Mouse (Mus musculus) mouse embryonic stem cell (cell line): Measurements from ENCODE around the gene Eps8.

Experiments
- in situ Hi-C, 2 experiments: fragments of 300-500 bp; cut with MboI; formaldehyde crosslinking; loops; 1 replicate in 1 of 2; 3 replicates in 1 of 2; pipeline ENCODE4 v1.14.3; 2019 to 2020; ENCODE audit warnings: low sequenced_read_pairs in 2 of 2, low pct_unique_long_range_greater_than_20kb in 1 of 2, mixed read lengths in 1 of 2; ENCODE audit not compliant: unreplicated experiment in 1 of 2

Eps8 gene

GRCm38 (mm10) chr6:137669433-137669832 is 14.8 kb upstream of the Eps8 start:
- in situ Hi-C loops, result loop anchor here in 1 of 2 experiments (10.0 kb wide), 1 partner anchor 45 kb away; no protein-coding TSS in a partner anchor

- in situ Hi-C loops, result loop anchor here in 1 of 2 experiments (10.0 kb wide), 1 partner anchor 46 kb away; no protein-coding TSS in a partner anchor
These were observed 13.7 kb upstream of the Eps8 start for GRCm38 (mm10) chr6:137668331-137668730.

DNA sequence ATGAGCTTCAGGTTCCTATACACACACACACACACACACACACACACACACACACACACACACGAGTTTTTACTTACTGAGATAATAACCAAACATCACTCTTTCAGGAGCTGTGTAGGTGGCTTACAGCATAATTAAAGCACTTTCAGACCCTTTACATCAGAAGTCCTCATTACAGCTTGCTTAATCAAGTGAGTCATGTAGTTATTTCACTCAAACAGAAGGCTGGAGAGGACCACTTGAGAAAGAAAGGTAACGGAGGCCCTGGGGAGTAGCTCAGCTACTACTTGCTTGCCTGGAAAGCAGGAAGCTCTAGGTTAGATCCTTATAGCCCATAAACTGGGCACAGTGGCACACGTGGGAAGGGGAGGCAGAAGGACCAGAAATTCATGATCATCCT is 13.0 kb upstream of the Eps8 start:
- in situ Hi-C loops, result loop anchor here in 1 of 2 experiments (10.0 kb wide), 1 partner anchor 47 kb away; no protein-coding TSS in a partner anchor

- in situ Hi-C loops, result loop anchor here in 1 of 2 experiments (10.0 kb wide), 1 partner anchor 50 kb away; no protein-coding TSS in a partner anchor
These were observed 10.3 kb upstream of the Eps8 start for GRCm38 (mm10) chr6:137664936-137665335.

DNA sequence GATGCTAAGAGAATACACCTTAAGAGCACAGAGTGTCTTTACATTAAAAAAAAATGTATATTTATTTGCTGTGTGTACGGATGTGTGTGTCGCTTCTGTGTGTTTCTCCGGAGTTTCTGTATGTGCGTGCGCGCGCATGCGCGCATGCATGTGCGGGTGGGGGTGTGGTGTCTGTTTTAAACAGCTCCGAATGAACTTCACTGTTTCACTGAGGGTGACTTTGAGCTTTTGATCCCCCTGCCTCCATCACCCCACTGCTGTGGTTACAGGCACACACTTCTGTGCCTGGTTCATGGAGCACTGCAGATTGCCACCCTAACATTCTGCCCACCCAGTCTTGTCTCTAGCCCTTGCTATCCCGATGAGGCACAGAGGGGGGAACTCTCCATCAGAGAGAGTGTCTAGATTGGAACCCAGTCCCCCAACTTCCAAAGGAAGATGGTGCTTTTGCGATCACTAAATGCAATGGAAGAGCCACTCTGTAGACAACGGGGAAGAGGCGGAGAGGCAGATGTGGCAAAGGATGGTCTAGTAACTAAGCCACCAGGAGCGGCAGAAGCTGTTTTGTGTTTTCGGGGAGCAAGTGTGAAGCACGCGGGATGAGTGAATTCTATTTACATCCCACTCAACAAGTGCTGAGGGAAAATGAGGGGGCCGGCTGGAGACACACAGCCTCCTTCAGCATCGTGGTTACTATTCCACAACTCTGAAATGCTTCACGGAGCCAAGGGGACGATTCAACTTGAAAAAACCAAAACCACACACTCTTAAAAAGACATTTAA is 7.1 kb upstream of the Eps8 start:
- in situ Hi-C loops, result loop anchor here in 1 of 2 experiments (10.0 kb wide), 1 partner anchor 53 kb away; no protein-coding TSS in a partner anchor

DNA sequence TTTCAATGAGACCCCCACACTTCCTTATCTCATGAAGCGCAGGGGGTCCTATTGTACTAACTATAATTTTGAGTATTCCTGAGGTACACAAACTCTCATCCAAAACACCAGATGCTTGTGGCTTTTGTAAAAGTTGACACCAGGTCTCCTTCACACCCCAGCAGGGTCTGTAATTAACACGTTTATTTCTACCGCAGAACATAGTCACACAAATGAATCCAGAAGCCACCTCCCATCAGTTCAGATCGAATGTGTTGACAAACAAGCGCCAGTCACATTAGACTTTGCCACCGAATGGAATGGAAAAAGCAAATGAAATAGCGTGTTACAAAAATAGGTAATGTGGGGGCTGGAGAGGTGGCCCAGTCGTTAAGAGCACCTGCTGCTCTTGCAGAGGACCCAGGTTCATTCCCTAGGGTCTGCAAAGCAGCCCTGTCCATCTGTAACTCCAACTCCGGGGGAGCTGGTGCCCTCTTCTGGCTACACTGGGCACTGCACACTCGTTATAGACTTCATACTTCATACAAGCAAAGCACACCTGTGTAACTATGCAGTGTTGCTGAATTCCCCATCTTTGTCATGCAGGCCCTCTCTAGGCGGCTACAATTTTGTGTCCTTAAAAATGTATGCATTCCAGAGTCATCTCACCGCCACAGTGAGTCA is 3.9 kb upstream of the Eps8 start:
- in situ Hi-C loops, result no loop called here

- in situ Hi-C loops, result no loop called here
These were observed 2.5 kb upstream of the Eps8 start for GRCm38 (mm10) chr6:137657203-137657602.

- in situ Hi-C loops, result no loop called here
These were observed 5.1 kb downstream of the Eps8 start for GRCm38 (mm10) chr6:137649528-137649927.

- in situ Hi-C loops, result no loop called here
These were observed 5.6 kb downstream of the Eps8 start for GRCm38 (mm10) chr6:137649068-137649480.

DNA sequence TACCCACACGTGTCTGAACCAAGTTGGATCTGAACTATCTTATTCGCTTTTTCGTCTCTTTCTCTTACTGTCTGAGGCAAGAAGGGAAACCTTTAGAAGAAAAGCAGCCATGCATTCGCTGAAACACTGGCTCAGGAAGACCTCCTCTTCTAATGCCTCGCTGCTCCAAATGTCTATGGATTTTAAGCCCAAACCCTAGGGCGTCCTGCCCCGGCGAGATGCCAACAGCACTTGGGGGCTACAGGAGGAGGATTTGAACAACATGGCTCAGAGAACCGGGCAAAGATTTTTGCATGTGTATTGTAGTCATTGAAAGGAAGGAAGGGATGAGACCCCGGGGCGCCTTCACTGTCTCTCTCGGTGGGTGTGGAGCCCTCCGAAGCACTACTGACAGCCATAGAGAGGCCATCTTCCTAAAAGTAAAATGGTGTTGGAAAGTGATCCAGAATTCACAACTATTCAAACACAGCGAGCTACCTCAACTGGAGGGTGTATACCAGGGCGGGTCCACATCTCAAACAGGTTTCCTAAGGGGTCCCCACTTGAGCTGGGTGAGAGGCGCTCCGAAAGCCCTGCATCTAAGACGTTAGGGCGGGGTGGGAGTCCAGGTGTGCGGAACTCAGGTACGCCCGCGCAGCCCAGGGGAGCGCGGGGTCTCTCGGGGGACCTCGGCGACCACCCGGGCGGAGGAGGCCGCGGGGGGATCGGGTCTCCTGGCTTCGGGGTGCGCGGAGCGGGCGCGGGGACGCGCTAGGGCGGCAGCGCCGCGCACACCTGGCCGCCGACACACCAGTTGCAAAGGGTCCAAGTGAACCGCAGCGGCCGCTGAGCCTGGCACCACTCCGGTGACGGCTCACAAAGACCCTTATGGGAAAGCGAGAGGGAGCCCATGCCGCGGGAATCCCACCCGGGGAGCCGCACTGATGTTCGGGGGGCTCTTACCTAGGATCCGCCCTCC is 6.3 kb downstream of the Eps8 start:
- in situ Hi-C loops, result no loop called here

- in situ Hi-C loops, result no loop called here
These were observed 7.0 kb downstream of the Eps8 start for GRCm38 (mm10) chr6:137647646-137648045.

DNA sequence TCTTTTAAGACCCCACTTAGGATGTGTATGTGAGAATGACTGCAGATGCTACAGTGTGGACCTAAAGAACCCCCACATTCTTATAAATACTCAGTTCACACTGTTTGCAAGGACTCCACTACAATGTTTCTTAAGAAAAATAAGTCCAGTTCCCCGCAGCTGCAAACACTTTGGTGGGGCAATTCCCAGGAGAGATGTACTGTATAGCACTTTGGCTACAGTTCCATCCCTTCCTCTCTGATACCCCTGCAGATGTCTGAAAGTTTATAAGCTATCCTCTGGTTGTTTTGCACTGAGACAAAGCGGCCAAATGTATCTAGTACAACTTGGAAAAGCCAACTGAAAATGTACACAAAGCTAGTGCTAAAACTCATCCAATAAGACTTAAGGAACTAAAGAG is 8.0 kb downstream of the Eps8 start:
- in situ Hi-C loops, result no loop called here

DNA sequence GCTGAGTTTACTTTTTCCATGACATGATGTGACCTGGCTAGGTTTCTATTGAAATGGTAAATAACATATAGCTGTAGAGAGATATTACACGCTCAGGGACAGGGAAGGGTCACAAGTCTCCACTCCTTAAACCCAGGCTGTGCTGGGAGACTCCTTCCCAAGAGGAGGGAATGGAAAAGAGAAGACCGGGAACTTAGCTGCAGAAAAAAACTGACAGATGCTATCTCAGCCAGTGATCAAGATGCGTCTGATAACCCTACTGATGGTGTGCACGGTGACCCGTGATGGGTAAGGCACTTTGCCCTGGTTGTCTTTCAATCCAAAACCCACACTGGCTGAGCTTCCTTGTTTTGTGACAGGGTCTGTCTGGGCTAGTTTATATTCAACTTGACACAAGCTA is 9.8 kb downstream of the Eps8 start:
- in situ Hi-C loops, result no loop called here

DNA sequence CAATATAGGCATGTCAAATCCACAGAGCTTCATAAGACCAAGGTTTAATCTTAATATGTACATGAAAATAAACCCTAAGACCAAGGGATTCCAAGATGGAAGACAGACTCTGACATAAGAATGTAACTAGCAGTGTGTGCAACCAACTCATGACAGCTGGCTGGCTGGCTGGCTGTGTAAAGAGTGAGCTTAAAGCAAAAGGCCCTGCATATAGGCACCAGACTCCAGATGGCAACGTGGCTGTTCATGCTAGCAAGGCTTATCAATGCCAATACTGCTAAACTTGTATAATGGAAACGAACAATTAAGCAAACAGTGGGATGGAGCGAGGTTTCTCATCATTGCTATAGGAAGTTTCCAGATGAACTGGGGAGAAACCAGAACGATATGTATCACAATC is 10.9 kb downstream of the Eps8 start:
- in situ Hi-C loops, result no loop called here

DNA sequence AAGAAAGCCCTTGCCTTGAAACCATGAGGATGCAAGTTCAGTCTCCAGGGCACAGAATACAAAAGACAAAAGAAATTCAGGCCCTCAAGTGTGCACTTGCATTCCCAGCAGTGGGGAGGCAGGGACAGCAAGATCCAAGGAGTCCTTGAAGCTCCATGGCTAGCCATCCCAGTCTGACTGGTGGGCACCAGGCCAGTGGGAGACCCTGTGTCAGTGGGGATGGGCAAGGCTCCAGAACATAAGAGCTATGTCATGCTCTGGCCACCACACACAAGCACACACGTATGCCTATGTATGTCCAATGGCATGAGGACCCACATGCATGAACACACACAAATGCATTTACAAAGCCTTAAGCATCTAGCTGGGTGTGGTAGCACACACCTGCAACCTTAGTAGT is 13.0 kb downstream of the Eps8 start:
- in situ Hi-C loops, result no loop called here

- in situ Hi-C loops, result no loop called here
These were observed 15.7 kb downstream of the Eps8 start for GRCm38 (mm10) chr6:137638834-137639567.

- in situ Hi-C loops, result no loop called here
These were observed 17.2 kb downstream of the Eps8 start for GRCm38 (mm10) chr6:137637443-137637842.

DNA sequence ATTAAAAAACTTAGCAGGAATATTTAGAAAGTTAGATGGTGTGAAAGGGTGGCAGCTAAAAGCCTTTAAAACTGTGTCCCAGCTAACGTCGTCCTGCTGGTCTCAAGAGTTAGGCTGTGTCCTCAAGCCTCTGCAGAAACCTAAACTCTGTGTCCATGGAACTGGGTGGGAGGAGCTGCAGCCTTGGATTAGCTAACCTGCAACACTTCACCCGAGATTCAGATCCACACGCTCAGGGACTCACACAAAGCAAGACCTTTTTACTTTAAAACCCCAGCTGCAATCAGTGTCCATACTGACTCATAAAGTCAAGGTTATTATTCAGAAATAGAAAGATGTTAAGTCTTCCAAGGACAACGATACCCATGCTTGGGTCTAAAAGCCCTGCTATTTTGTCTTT is 18.5 kb downstream of the Eps8 start:
- in situ Hi-C loops, result no loop called here
